Mouse (Mus musculus) embryonic facial prominence, embryonic 10.5 days (tissue): ENCODE results near the gene Myt1. TPM values are rescaled to one million over a fixed set of nuclear protein-coding genes. Genes with fewer than 3 reads are reported as not detected.

Experiments
- DNase-seq: peaks from one replicate; pipeline ENCODE4 v3.0.0-alpha.2; 2017; ENCODE audit warnings: low spot score
- H3K27ac ChIP-seq: fragments of 300-500 bp; sonication (generic); replicated peaks from 2 replicates; pipeline ENCODE4 v1.5.1; 2016; ENCODE audit warnings: mild to moderate bottlenecking
- H3K27me3 ChIP-seq: fragments of 300-500 bp; sonication (generic); replicated peaks from 2 replicates; pipeline ENCODE4 v1.6.1; 2016; ENCODE audit warnings: low read depth, mild to moderate bottlenecking; ENCODE audit not compliant: poor library complexity, severe bottlenecking
- H3K36me3 ChIP-seq: fragments of 300-500 bp; sonication (generic); replicated peaks from 2 replicates; pipeline ENCODE4 v1.6.1; 2016; ENCODE audit warnings: mild to moderate bottlenecking, moderate library complexity
- H3K4me1 ChIP-seq: fragments of 300-500 bp; sonication (generic); 2 replicates; pipeline ENCODE4 v1.6.1; 2016
- H3K4me3 ChIP-seq: fragments of 300-500 bp; sonication (generic); 2 replicates; pipeline ENCODE4 v1.5.1; 2016; ENCODE audit warnings: mild to moderate bottlenecking, moderate library complexity
- H3K9me3 ChIP-seq: fragments of 300-500 bp; sonication (generic); 2 replicates; pipeline ENCODE4 v1.6.1; 2016; ENCODE audit warnings: mild to moderate bottlenecking
- WGBS: fragments of 180-500 bp; shearing (Covaris S2); methylation state at CpG from one replicate; pipeline ENCODE4 v1.1.7; 2016; 5-methylcytosine and 5-hydroxymethylcytosine counted together
- polyA plus RNA-seq: library from polyadenylated mRNA; unstranded; fragments of >200 nt; fragmentation: Nextera tagmentation; extraction: Ambion mirVana; gene quantifications from 2 replicates; pipeline ENCODE4 v1.2.1, GENCODE M21; 2016

The Myt1 gene
- polyA plus RNA-seq, 1 experiment from 2014 or later = 7.5 TPM

DNA sequence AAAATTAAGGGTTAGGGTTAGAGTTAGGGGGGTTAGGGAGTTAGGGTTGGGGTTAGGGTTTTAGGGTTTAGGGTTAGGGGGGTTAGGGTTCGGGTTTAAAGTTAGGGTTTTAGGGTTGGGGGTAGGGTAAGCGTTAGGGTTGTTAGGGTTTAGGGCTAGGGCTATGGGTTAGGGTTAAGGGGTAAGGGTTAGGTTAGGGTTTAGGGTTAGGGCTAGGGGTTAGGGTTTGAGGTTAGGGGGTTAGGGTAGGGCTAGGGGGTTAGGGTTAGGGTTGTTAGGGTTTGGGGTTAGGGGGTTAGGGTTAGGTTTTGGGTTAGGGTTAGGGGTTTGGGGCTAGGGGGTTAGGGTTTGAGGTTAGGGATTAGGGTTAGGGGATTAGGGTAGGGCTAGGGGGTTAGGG lies 107.9 kb downstream of the Myt1 start:
- H3K4me3 ChIP-seq = no peak overlapping the region
- DNase-seq = no peak
- no peaks in the 10 kb centered on the region for H3K27me3 ChIP-seq
- WGBS = 90% methylated on average over 2 of the region's 2 CpGs
- no peak overlapping the region for H3K27ac ChIP-seq
- no peaks in the 10 kb centered on the region for H3K4me1 ChIP-seq
- H3K9me3 ChIP-seq = no peaks in the 10 kb centered on the region
- peaks cover 86% of the 10 kb centered on the region for H3K36me3 ChIP-seq

Other genes with a start within 250 kb of the Myt1 start
- 93.3 and 93.4 TPM in 2 replicates for gene Dnajc5, start 242.8 kb upstream of the Myt1 start, polyA plus RNA-seq
- gene Uckl1, start 178.4 kb upstream of the Myt1 start, polyA plus RNA-seq = 41.1 and 41.3 TPM in 2 replicates
- 77.2 and 82.6 TPM in 2 replicates for gene Prpf6, start 171.5 kb upstream of the Myt1 start, polyA plus RNA-seq
- 56.0 and 59.1 TPM in 2 replicates for gene Zfp512b, start 170.5 kb upstream of the Myt1 start, polyA plus RNA-seq
- gene Samd10, start 164.1 kb upstream of the Myt1 start, polyA plus RNA-seq = 24.9 and 25.5 TPM in 2 replicates
- gene Gm29797, start 106.3 kb upstream of the Myt1 start, polyA plus RNA-seq = 0.28 TPM in 1 of 2 replicates, not detected in the other
- gene Sox18, start 91.7 kb upstream of the Myt1 start, polyA plus RNA-seq = 21.8 and 25.2 TPM in 2 replicates
- 18.3 and 18.8 TPM in 2 replicates for gene Tcea2, start 83.0 kb upstream of the Myt1 start, polyA plus RNA-seq
- 85.2 and 89.9 TPM in 2 replicates for gene Rgs19, start 69.4 kb upstream of the Myt1 start, polyA plus RNA-seq
- gene Lkaaear1, start 64.9 kb upstream of the Myt1 start, polyA plus RNA-seq = not detected in 2 replicates
- gene Oprl1, start 48.3 kb upstream of the Myt1 start, polyA plus RNA-seq = 2.6 and 3.1 TPM in 2 replicates
- 26.1 and 30.8 TPM in 2 replicates for gene Pcmtd2, start 74.5 kb downstream of the Myt1 start, polyA plus RNA-seq
- gene Polr3k, start 101.0 kb downstream of the Myt1 start, polyA plus RNA-seq = 105 and 106 TPM in 2 replicates
- not detected in 2 replicates for gene Gm14496, start 227.8 kb downstream of the Myt1 start, polyA plus RNA-seq